Mouse (Mus musculus) hindlimb bud, embryonic 11.5 days (tissue): ENCODE data around the gene Papss2.
"Not testable (repeated sequence)": the region's sequence is repeated elsewhere in the genome, so short reads cannot be mapped to it uniquely, and the experiment has no call there.

Experiments used
- DNase-seq: peaks from one replicate; pipeline ENCODE4 v3.0.0-alpha.2; 2012; ENCODE audit warnings: low read depth, low spot score; ENCODE audit errors: extremely low spot score

Gene Papss2

GRCm38 (mm10) chr19:32637357-32638275, 42.0 kb downstream of the Papss2 start:
- DNase-seq, result no peak

DNA sequence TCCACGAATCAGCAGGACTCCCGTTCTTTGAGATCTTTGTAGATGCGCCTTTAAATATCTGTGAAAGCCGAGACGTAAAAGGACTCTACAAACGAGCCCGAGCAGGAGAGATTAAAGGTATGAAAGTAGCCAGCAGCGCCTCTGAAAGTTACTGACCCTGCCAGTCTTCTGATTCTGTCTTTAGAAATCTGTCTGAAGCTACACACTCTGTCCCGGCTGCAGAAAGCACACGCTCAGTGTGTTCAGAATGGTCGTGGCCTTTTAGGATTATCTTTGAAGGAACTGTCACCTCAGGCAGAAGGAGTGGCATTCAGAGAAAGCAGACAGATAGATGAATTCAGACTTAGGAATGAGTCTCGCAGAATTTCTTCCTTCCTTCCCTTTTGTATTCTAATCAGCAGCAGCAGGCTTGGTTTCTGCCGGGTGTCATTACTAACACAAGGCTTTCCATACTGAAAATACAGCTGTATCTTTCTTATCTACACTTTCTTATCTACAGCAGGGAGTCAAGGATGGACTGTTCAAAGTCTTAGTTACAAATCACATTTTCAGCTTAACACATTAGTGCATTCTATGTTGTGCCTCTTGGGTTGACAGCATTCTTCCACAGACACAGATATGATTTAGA, 42.8 kb downstream of the Papss2 start:
- no peak for DNase-seq

- DNase-seq, result no peak
Observed at GRCm38 (mm10) chr19:32641535-32641934, 45.9 kb downstream of the Papss2 start.

DNA sequence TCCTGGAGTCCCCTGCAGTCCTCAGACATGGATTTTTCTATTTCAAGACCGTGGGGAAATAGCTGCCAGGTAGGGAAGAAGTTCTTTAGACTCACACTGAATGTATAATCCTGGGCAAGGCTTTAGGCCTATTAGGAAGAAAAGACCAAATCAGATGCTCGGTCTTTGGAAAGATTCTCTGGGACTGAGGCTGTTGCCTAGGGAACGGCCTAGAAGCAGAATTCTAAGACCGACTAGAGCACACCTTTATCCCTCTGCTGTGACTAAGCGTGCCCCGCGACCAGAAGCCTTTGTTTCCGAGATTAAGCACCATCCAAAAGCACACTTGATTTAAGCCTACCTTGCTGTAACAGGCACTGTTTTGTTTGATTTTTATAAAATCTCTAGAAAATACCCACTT, 46.4 kb downstream of the Papss2 start:
- no peak for DNase-seq

DNA sequence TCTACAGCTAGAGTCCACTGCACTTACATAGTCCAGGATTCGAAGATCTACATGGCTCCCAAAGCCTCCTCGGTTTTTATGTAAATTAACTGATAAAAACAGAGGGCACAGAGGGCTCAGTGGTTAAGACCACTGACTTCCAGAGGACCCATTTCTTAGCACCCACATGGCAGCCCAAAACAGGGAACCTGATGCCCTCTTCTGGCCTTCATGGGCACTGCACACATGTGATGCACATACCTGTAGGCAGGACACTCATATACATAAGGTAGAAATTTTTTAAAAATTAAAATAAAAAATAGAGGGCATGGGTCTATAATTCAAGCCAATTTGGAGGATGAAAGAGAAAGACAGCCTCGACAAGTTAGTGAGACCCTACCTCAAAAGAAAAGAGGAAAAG, 48.1 kb downstream of the Papss2 start:
- DNase-seq, result no peak

DNA sequence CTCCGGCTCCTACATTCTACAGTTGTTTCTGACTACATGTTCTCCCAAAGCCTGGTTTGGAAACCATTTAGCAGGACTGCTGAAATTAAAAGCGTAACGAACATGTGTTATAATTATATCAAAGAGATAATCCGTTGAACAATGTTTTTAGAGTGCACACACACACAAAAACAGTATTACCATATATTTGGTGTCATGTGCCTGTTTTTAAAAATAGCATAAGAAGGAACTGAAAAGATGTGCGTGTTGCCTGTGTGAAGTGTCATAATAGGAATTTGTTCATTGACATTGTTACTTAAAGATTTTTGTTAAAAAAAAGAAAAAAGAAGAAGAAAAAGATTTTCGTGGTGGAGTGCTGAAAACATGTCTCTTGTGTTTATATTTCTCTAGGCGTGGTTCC, 50.3 kb downstream of the Papss2 start:
- DNase-seq, result no peak

- DNase-seq, result no peak
Observed at GRCm38 (mm10) chr19:32646382-32646781, 50.8 kb downstream of the Papss2 start.

GRCm38 (mm10) chr19:32648019-32648571, 52.5 kb downstream of the Papss2 start:
- DNase-seq, result no peak

DNA sequence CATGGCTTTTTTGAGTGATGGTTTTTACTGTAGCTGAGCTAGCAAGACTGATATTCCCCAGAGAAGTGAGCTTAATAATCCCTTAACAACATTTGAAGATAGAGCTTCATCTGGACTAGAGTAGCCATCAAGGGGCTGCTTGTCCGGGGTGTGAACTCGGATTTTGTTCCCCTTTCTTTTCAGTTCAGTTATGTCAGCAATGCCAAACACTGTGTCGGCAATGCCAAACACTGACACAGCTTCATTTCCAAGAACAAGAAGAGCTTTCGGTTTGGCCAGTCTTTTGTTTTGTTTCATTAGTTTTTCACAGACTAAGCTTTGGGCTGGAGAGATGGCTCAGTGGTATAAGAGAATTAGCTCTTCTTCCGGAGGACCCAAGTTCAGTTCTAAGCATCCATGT, 55.5 kb downstream of the Papss2 start:
- no peak for DNase-seq

- no peak for DNase-seq
Observed at GRCm38 (mm10) chr19:32653122-32653521, 57.5 kb downstream of the Papss2 start.

DNA sequence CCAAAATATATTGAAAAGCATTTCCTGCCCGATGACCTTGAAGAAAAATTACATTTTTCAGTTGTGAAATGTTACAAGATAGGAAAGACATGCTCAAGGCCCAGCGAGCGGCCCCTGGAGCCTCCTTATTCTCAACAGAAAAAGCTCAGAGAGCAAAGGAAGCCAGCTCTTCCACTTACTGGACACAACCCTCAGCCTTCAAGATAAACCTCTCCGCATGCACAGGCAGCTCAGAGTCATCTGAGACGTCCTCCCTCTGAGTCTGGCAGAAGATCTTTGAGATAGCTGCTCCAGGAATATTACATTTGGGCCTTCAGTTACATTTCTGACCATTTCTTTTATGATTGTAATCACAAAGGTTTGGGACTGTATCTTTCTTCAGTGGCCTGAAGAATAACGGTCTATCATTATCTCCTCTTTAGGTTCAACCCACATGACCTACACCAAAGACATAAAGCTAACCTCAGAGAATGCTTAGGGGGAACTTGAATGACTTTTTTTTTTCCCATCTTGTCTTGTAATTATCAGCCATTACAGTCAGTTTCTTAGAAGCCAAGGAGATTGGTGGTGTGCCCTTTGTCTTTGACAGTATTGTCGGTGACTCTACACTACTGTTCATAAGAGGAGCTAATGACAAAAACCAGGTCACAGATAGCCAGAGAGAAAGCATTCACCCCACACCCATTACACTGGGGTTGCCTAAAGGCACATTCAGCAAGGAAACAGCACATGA, 58.2 kb downstream of the Papss2 start:
- no peak for DNase-seq

DNA sequence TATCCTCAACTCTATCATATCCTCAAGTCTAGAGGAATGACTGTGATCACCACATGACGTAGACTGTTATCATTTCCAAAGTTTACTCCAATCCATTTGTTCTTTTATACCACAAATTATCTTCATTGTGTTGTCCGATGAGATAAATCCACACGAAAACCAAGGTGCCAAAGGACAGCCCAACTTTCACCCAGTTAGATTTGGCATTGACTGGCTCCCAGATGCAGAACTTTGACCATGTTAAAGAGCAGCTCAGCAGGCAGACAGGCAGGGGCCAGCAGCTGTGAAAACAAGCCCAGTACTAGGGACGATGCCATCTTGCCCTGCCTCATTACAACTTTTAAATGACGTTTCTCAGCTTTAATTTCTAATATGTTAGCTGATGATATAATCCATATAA, 63.8 kb downstream of the Papss2 start:
- DNase-seq, result no peak

GRCm38 (mm10) chr19:32662936-32663335, 67.3 kb downstream of the Papss2 start:
- no peak for DNase-seq

DNA sequence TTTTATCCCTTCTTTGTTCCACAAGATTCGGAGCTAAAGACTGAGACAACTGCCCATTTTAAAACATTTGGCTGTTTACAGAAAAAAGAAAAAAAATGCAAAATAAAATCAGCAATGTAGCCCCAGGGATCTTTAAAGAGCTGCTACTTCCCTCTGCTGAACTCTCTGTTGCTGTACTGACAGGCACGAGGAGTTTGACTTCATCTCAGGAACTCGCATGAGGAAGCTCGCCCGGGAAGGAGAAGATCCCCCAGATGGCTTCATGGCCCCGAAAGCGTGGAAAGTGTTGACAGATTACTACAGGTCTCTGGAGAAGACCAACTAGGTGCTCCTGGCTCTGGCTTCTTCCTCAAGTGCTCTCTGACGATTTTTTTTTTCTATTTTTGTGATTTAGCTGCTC, 69.7 kb downstream of the Papss2 start:
- DNase-seq, result no peak

GRCm38 (mm10) chr19:32667830-32668229, 72.2 kb downstream of the Papss2 start:
- DNase-seq, result not testable (repeated sequence)

- no peak for DNase-seq
Observed at GRCm38 (mm10) chr19:32675766-32676165, 80.2 kb downstream of the Papss2 start.

GRCm38 (mm10) chr19:32680894-32681293, 85.3 kb downstream of the Papss2 start:
- DNase-seq, result no peak

DNA sequence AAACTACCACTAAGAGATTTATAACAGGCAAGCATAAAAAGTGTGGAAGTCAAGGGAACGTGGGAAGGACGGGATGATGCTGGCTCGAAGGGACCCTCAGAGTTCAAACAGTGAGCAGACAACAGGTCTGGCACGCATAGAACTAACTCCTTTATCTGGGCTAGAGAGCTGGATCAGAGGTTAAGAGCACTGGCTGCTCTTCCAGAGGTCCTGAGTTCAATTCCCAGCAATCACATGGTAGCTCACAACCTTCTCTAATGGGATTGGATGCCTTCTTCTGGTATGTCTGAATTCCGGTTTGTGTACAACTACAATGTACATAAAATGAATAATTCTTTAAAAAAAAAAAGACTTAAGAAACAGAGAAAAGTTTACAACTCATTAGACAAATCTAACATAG, 87.5 kb downstream of the Papss2 start:
- no peak for DNase-seq

GRCm38 (mm10) chr19:32687721-32688120, 92.1 kb downstream of the Papss2 start:
- no peak for DNase-seq

DNA sequence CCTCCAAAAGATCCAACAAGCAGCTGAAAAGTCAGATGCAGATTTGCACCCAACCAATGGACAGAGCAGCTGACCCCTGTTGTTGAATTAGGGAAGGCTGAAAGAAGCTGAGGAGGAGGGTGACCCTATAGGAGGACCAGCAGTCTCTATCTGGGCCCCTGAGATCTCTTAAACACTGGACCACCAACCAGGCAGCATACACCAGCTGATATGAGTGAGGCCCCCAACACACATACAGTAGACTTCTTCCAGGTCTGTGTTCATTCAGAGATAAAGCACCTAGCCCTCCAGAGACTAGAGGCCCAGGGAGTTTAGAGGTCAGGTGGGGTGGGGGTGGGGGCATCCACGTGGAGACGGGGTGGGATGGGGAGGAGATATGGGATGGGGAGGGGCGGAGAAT, 92.6 kb downstream of the Papss2 start:
- DNase-seq, result not testable (repeated sequence)

- no peak for DNase-seq
Observed at GRCm38 (mm10) chr19:32689724-32690123, 94.1 kb downstream of the Papss2 start.
